In the genomic region with DNA sequence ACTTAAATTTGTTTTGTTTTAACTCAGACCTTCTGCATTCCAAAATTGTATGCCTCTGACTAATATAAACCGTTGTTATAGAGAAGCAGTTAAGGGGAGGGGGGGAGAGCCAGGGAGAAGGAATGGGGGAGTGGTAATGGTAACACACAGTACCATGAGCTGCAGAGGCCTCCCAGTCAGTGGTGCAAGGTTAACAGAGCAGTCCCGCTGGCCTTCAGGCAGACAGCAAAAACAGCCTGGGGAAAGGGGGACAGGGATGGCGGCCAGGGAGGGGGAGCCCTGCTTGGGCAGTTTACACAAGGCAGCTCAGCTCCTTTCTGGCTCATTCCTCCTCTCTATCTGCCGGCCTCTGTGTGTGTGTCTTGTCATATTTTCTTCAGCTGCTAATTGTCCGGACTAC, we compare ENCODE assay signal across 7 mouse cellular contexts.
DNase-seq lines count a peak whose midpoint lies in the region; ATAC-seq and TF ChIP-seq lines count a peak whose summit lies in the region.

No protein-coding gene starts in this region.

- peak overlapping the region; percentile 27 for H3K4me2 ChIP-seq in embryonic facial prominence, embryonic 13.5 days
- no peak overlapping the region for H3K4me2 ChIP-seq in hindbrain, embryonic 13.5 days
- no peak overlapping the region for H3K4me2 ChIP-seq in midbrain, embryonic 14.5 days (ENCODE audit: low read length)

- H3K4me3 ChIP-seq in E14TG2a.4 (replicated peaks; ENCODE audit: low read length): peak overlapping the region; percentile 50
- H3K4me3 ChIP-seq in embryonic facial prominence, embryonic 13.5 days: no peak overlapping the region
- H3K4me3 ChIP-seq in hindbrain, embryonic 13.5 days: no peak overlapping the region
- H3K4me3 ChIP-seq in midbrain, embryonic 14.5 days (replicated peaks; ENCODE audit: low read depth, low read length): no peak overlapping the region

- H3K4me1 ChIP-seq in E14TG2a.4 (replicated peaks; ENCODE audit: low read depth, low read length): peaks cover 82% of the 10 kb centered on the region
- peaks cover 29% of the 10 kb centered on the region for H3K4me1 ChIP-seq in embryonic facial prominence, embryonic 13.5 days
- peaks cover 28% of the 10 kb centered on the region for H3K4me1 ChIP-seq in hindbrain, embryonic 13.5 days (replicated peaks)
- H3K4me1 ChIP-seq in midbrain, embryonic 14.5 days (ENCODE audit: control insufficient read depth, insufficient read depth, low read length): peaks cover 23% of the 10 kb centered on the region

- H3K27me3 ChIP-seq in E14TG2a.4 (ENCODE audit: insufficient read depth, low read length): no peaks in the 10 kb centered on the region
- H3K27me3 ChIP-seq in embryonic facial prominence, embryonic 13.5 days: no peaks in the 10 kb centered on the region
- H3K27me3 ChIP-seq in hindbrain, embryonic 13.5 days: 0 out of 2 replicates have a peak, but pooled peaks cover 3% of the 10 kb centered on the region
- no peaks in the 10 kb centered on the region for H3K27me3 ChIP-seq in midbrain, embryonic 14.5 days (ENCODE audit: control insufficient read depth, insufficient read depth, low read length)

- TF ChIP-seq CTCF in E14TG2a.4 (conservative IDR thresholded peaks at IDR 0.05; ENCODE audit: low read length): no peak

- peak; percentile 81 for DNase-seq in 3T3-L1 (ENCODE audit: low read depth, low spot score)
- no peak for DNase-seq in midbrain, embryonic 14.5 days
- DNase-seq in spleen, adult 18-20 months: no peak
- no peak for DNase-seq in thymus, postnatal 0 days (ENCODE audit: low spot score)

- H3K9ac ChIP-seq in embryonic facial prominence, embryonic 13.5 days: 0 out of 2 replicates have a peak overlapping the region, but pooled peaks have one; percentile 28
- H3K9ac ChIP-seq in hindbrain, embryonic 13.5 days: no peak overlapping the region
- no peak overlapping the region for H3K9ac ChIP-seq in midbrain, embryonic 14.5 days (replicated peaks; ENCODE audit: low read length)

- H3K36me3 ChIP-seq in E14TG2a.4 (ENCODE audit: insufficient read depth, low read length): no peaks in the 10 kb centered on the region
- no peaks in the 10 kb centered on the region for H3K36me3 ChIP-seq in embryonic facial prominence, embryonic 13.5 days
- no peaks in the 10 kb centered on the region for H3K36me3 ChIP-seq in hindbrain, embryonic 13.5 days
- H3K36me3 ChIP-seq in midbrain, embryonic 14.5 days (ENCODE audit: control insufficient read depth, insufficient read depth, low read length): no peaks in the 10 kb centered on the region

- ATAC-seq in embryonic facial prominence, embryonic 13.5 days (ENCODE audit: insufficient number of reproducible peaks, insufficient read depth, low FRiP score, low TSS enrichment, low read depth): peak; percentile 56; the same call in 1 of the 2 replicates
- ATAC-seq in hindbrain, embryonic 13.5 days (ENCODE audit: low FRiP score): 0 out of 2 replicates have a peak, but pooled peaks have one; percentile 49
- ATAC-seq in midbrain, embryonic 14.5 days (ENCODE audit: low FRiP score, low TSS enrichment): no peak

- H3K27ac ChIP-seq in embryonic facial prominence, embryonic 13.5 days: peak overlapping the region; percentile 83
- no peak overlapping the region for H3K27ac ChIP-seq in hindbrain, embryonic 13.5 days
- H3K27ac ChIP-seq in midbrain, embryonic 14.5 days (replicated peaks; ENCODE audit: low read depth, low read length): peak overlapping the region; percentile 45

- H3K9me3 ChIP-seq in E14TG2a.4 (ENCODE audit: low read length): no peaks in the 10 kb centered on the region
- no peaks in the 10 kb centered on the region for H3K9me3 ChIP-seq in embryonic facial prominence, embryonic 13.5 days
- H3K9me3 ChIP-seq in hindbrain, embryonic 13.5 days: no peaks in the 10 kb centered on the region
- H3K9me3 ChIP-seq in midbrain, embryonic 14.5 days (ENCODE audit: control insufficient read depth, low read length): no peaks in the 10 kb centered on the region

- 9% methylated on average over 5 of the region's 5 CpGs for WGBS in embryonic facial prominence, embryonic 13.5 days
- 19% methylated on average over 5 of the region's 5 CpGs for WGBS in hindbrain, embryonic 13.5 days
- 15% methylated on average over 5 of the region's 5 CpGs for WGBS in midbrain, embryonic 14.5 days
